Mouse (Mus musculus) heart, adult 2 months (tissue): ENCODE data around the gene Kremen2.

Source experiments
- CTCF ChIP-seq: fragments of 200-600 bp; IDR thresholded peaks from 2 replicates; pipeline ENCODE4 v1.8.1; 2022; ENCODE audit warnings: antibody characterized with exemption, mild to moderate bottlenecking, moderate library complexity
- POLR2A ChIP-seq: fragments of 200-500 bp; IDR thresholded peaks from 2 replicates; pipeline ENCODE4 v1.6.1; 2011; ENCODE audit warnings: mild to moderate bottlenecking, low read depth, low read length, control low read depth; ENCODE audit not compliant: insufficient read depth

DNA sequence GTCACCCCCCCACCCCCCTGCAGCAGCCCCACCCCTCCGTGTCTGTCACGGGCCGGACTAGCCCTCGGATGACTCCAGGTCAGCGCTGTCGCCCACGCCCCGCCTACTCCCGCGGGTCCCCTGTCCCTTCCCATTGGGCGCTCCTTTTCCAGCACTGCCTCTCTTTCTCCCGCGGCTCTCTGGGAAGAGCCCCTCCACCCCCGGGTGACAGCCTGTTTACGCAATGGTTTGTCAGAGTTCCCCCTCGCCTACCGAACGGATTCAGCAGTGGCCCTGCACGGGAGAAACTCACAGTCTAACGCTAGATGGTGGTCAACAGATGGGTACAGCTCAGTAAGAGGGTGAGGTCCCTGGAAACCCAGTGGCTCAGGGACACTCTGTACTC, 18.9 kb downstream of the Kremen2 start:
- TF ChIP-seq CTCF (peak; percentile 33), POLR2A (peak; percentile 78)
